8 mouse cellular contexts compared by ENCODE assay signal in genomic region chr13:99353490-99353851, GRCm38 (mm10). TPM values are rescaled to one million over a fixed set of nuclear protein-coding genes. Genes with fewer than 3 reads are reported as not detected.
DNase-seq lines count a peak whose midpoint lies in the region; ATAC-seq and TF ChIP-seq lines count a peak whose summit lies in the region.

No protein-coding gene starts in this region.

- no peaks in the 10 kb centered on the region for H3K9me3 ChIP-seq in forebrain, embryonic 14.5 days (replicated peaks; ENCODE audit: control insufficient read depth, low read length)
- no peaks in the 10 kb centered on the region for H3K9me3 ChIP-seq in liver, postnatal 0 days (ENCODE audit: low read length)

- H3K79me3 ChIP-seq in C2C12 (ENCODE audit: low read depth), result peaks cover 5% of the 10 kb centered on the region

- intact Hi-C loops in heart, adult 2 months (cut with DNase I), result loop anchor here (1.0 to 5.0 kb wide), 2 partner anchors 484 to 649 kb away; no protein-coding TSS in a partner anchor

- TF ChIP-seq POLR2A in heart, adult 2 months (IDR thresholded peaks at IDR 0.05; ENCODE audit: insufficient read depth, low read depth, low read length), result no peak; the same call in 1 of the 2 replicates

- TF ChIP-seq CTCF in heart, adult 2 months (IDR thresholded peaks at IDR 0.05), result no peak
- TF ChIP-seq CTCF in C2C12 (IDR thresholded peaks at IDR 0.05; ENCODE audit: control insufficient read depth, insufficient read depth, insufficient read length), result no peak
- TF ChIP-seq CTCF in liver, postnatal 0 days (IDR thresholded peaks at IDR 0.05; ENCODE audit: low read depth), result no peak

- no peaks in the 10 kb centered on the region for H3K27me3 ChIP-seq in heart, adult 2 months (ENCODE audit: control insufficient read depth, insufficient read depth, low read length)
- no peaks in the 10 kb centered on the region for H3K27me3 ChIP-seq in C2C12 (ENCODE audit: control insufficient read depth, insufficient read depth, insufficient read length)
- H3K27me3 ChIP-seq in forebrain, embryonic 14.5 days (replicated peaks; ENCODE audit: control insufficient read depth, insufficient read depth, low read length), result no peaks in the 10 kb centered on the region
- no peaks in the 10 kb centered on the region for H3K27me3 ChIP-seq in liver, postnatal 0 days (ENCODE audit: insufficient read depth, low read length)

- H3K4me2 ChIP-seq in forebrain, embryonic 14.5 days (ENCODE audit: low read length), result peak overlapping the region; percentile 49
- H3K4me2 ChIP-seq in liver, postnatal 0 days (ENCODE audit: low read depth, low read length), result peak overlapping the region; percentile 71

- DNase-seq in heart, adult 2 months, result no peak
- DNase-seq in heart, adult 8-10 months (ENCODE audit: low spot score), result no peak
- no peak for DNase-seq in forebrain, embryonic 14.5 days (ENCODE audit: low spot score)
- DNase-seq in liver, postnatal 0 days, result no peak
- DNase-seq in adrenal gland, postnatal 14 days, result no peak
- no peak for DNase-seq in gastrocnemius, adult 18-20 months (ENCODE audit: low spot score)
- DNase-seq in B cell, adult 2 months, result no peak

- peak overlapping the region; percentile 64 for H3K4me3 ChIP-seq in heart, adult 2 months
- H3K4me3 ChIP-seq in C2C12 (ENCODE audit: insufficient read depth, poor library complexity, severe bottlenecking), result no peak overlapping the region
- H3K4me3 ChIP-seq in forebrain, embryonic 14.5 days (ENCODE audit: low read depth, low read length), result peak overlapping the region; percentile 39
- H3K4me3 ChIP-seq in liver, postnatal 0 days (ENCODE audit: low read depth, low read length), result peak overlapping the region; percentile 40

- H3K36me3 ChIP-seq in heart, adult 2 months (ENCODE audit: control insufficient read depth, insufficient read depth, low read length), result no peaks in the 10 kb centered on the region
- H3K36me3 ChIP-seq in C2C12 (ENCODE audit: control insufficient read depth, insufficient read depth), result peaks cover 34% of the 10 kb centered on the region
- H3K36me3 ChIP-seq in forebrain, embryonic 14.5 days (ENCODE audit: control insufficient read depth, insufficient read depth, low read length), result peaks cover 20% of the 10 kb centered on the region
- peaks cover 6% of the 10 kb centered on the region; the same call in 1 of the 2 replicates for H3K36me3 ChIP-seq in liver, postnatal 0 days (replicated peaks; ENCODE audit: insufficient read depth, low read length)

- no peak for TF ChIP-seq EP300 in heart, adult 2 months (IDR thresholded peaks at IDR 0.05; ENCODE audit: insufficient read depth, low read depth, low read length)
- no peak for TF ChIP-seq EP300 in liver, postnatal 0 days (IDR thresholded peaks at IDR 0.05; ENCODE audit: low read depth)

- H3K4me1 ChIP-seq in heart, adult 2 months (ENCODE audit: control insufficient read depth, insufficient read depth, low read length), result no peaks in the 10 kb centered on the region
- no peaks in the 10 kb centered on the region for H3K4me1 ChIP-seq in forebrain, embryonic 14.5 days (ENCODE audit: control insufficient read depth, insufficient read depth, low read length)
- H3K4me1 ChIP-seq in liver, postnatal 0 days (ENCODE audit: insufficient read depth), result peaks cover 5% of the 10 kb centered on the region

- peak overlapping the region; percentile 16 for H3ac ChIP-seq in C2C12 (ENCODE audit: control insufficient read depth, insufficient read length, low read depth)

- peak overlapping the region; percentile 34 for H3K9ac ChIP-seq in heart, adult 2 months (ENCODE audit: low read depth, low read length)
- H3K9ac ChIP-seq in forebrain, embryonic 14.5 days (ENCODE audit: low read length), result peak overlapping the region; percentile 33; the same call in 1 of the 2 replicates
- H3K9ac ChIP-seq in liver, postnatal 0 days (replicated peaks), result peak overlapping the region; percentile 40; the same call in 1 of the 2 replicates

- WGBS in heart, adult 2 months, result 4% methylated on average over 7 of the region's 7 CpGs
- WGBS in forebrain, embryonic 14.5 days, result 9% methylated on average over 7 of the region's 7 CpGs
- 13% methylated on average over 7 of the region's 7 CpGs for WGBS in liver, postnatal 0 days (ENCODE audit: insufficient replicate concordance)

- no peaks in the 10 kb centered on the region for H3K79me2 ChIP-seq in heart, adult 2 months (replicated peaks; ENCODE audit: control insufficient read depth, insufficient read depth, low read length)
- peaks cover 22% of the 10 kb centered on the region for H3K79me2 ChIP-seq in C2C12 (ENCODE audit: control insufficient read depth, insufficient read depth)

- peak; percentile 58 for ATAC-seq in forebrain, embryonic 14.5 days
- ATAC-seq in liver, postnatal 0 days, result peak; percentile 6

- peak overlapping the region; percentile 97 for H3K27ac ChIP-seq in heart, adult 2 months
- peak overlapping the region; percentile 61; the same call in 1 of the 2 replicates for H3K27ac ChIP-seq in forebrain, embryonic 14.5 days (ENCODE audit: low read depth, low read length)
- peak overlapping the region; percentile 86 for H3K27ac ChIP-seq in liver, postnatal 0 days (ENCODE audit: low read depth)

TF ChIP-seq in C2C12, 6 proteins besides CTCF, POLR2A, EP300 and RAD21:
- TF ChIP-seq USF1 (IDR thresholded peaks at IDR 0.05; ENCODE audit: low read depth) (no peak), FOSL1 (IDR thresholded peaks at IDR 0.05; ENCODE audit: insufficient read depth, low read length, poor library complexity, severe bottlenecking) (no peak), MAX (IDR thresholded peaks at IDR 0.05) (no peak), MYOD1 (IDR thresholded peaks at IDR 0.05; ENCODE audit: control insufficient read depth, insufficient read length, low read depth) (no peak)

RNA-seq across cellular contexts. Expression of gene Mrps27, which starts 8.9 kb away (rescaled TPM):
- 10 to 100 TPM; 40.8 to 48.0 TPM for total RNA-seq in heart, adult 2 months (2021)
- 39.3 and 41.7 TPM in 2 replicates for polyA plus RNA-seq in heart, adult 2 months (2012; rRNA removed)
- total RNA-seq in heart, adult 8-10 months (2022), result 10 to 100 TPM; 47.2 to 48.0 (median 47.3) TPM
- polyA plus RNA-seq in C2C12 (2012; fragmentation: generic; extraction: Trizol), result 50.4 TPM
- polyA plus RNA-seq in forebrain, embryonic 14.5 days (2014; fragmentation: Nextera tagmentation; extraction: Ambion mirVana), result 45.6 and 48.0 TPM in 2 replicates
- 16.6 and 17.3 TPM in 2 replicates for polyA plus RNA-seq in liver, postnatal 0 days (2015; fragmentation: Nextera tagmentation; extraction: Ambion mirVana)
- 52.0 and 54.7 TPM in 2 replicates for total RNA-seq in adrenal gland, postnatal 14 days (2021)
- 10 to 100 TPM; 25.2 to 26.0 TPM for total RNA-seq in gastrocnemius, adult 18-20 months (2021)

RNA-seq across cellular contexts. Expression of gene Ptcd2, which starts 9.0 kb away (rescaled TPM):
- total RNA-seq in heart, adult 2 months (2021), result 10 to 100 TPM; 49.6 to 51.2 TPM
- polyA plus RNA-seq in heart, adult 2 months (2012; rRNA removed), result 35.0 and 44.9 TPM in 2 replicates
- total RNA-seq in heart, adult 8-10 months (2022), result 10 to 100 TPM; 52.6 to 58.1 (median 54.0) TPM
- 27.2 TPM for polyA plus RNA-seq in C2C12 (2012; fragmentation: generic; extraction: Trizol)
- 60.9 and 64.8 TPM in 2 replicates for polyA plus RNA-seq in forebrain, embryonic 14.5 days (2014; fragmentation: Nextera tagmentation; extraction: Ambion mirVana)
- 23.2 and 23.8 TPM in 2 replicates for polyA plus RNA-seq in liver, postnatal 0 days (2015; fragmentation: Nextera tagmentation; extraction: Ambion mirVana)
- 35.2 and 43.1 TPM in 2 replicates for total RNA-seq in adrenal gland, postnatal 14 days (2021)
- 10 to 100 TPM; 24.7 to 25.2 TPM for total RNA-seq in gastrocnemius, adult 18-20 months (2021)
